Mouse (Mus musculus): ENCODE data around the gene Smim1.

- TF ChIP-seq POLR2A (IDR thresholded peaks at IDR 0.05; ENCODE audit: low read depth, low read length) (no peak), CTCF (IDR thresholded peaks at IDR 0.05; ENCODE audit: borderline replicate concordance, insufficient read depth, low read length) (no peak)
Observed at GRCm38 (mm10) chr4:153992715-153993114, 33.3 kb downstream of the Smim1 start.
